ENCODE assay signal across 8 mouse cellular contexts in genomic region chr6:138421931-138422531, GRCm38 (mm10).
DNase-seq lines count a peak whose midpoint lies in the region; ATAC-seq and TF ChIP-seq lines count a peak whose summit lies in the region.

No protein-coding gene starts in this region.

- H3K4me1 ChIP-seq in heart, embryonic 11.5 days (ENCODE audit: control insufficient read depth, insufficient read depth, low read length): peaks cover 13% of the 10 kb centered on the region
- H3K4me1 ChIP-seq in forebrain, embryonic 15.5 days: peaks cover 73% of the 10 kb centered on the region
- H3K4me1 ChIP-seq in liver, postnatal 0 days (ENCODE audit: insufficient read depth): no peaks in the 10 kb centered on the region

- no peaks in the 10 kb centered on the region for H3K9me3 ChIP-seq in heart, embryonic 11.5 days (replicated peaks; ENCODE audit: control insufficient read depth, low read length)
- no peaks in the 10 kb centered on the region for H3K9me3 ChIP-seq in forebrain, embryonic 15.5 days
- no peaks in the 10 kb centered on the region for H3K9me3 ChIP-seq in liver, postnatal 0 days (ENCODE audit: low read length)

- no peak for TF ChIP-seq EP300 in liver, postnatal 0 days (IDR thresholded peaks at IDR 0.05; ENCODE audit: low read depth)

- DNase-seq in heart, postnatal 14 days: no peak
- DNase-seq in ES-CJ7 (ENCODE audit: low read depth, low spot score): peak; percentile 23
- no peak for DNase-seq in liver, postnatal 0 days
- no peak for DNase-seq in thymus, postnatal 10 days (ENCODE audit: low spot score in 2 of 2)
- DNase-seq in frontal cortex, postnatal 25 days (ENCODE audit: low spot score in 2 of 2): no peak
- DNase-seq in testis, postnatal 14 days (ENCODE audit: low spot score): no peak

- WGBS in heart, embryonic 11.5 days (ENCODE audit: insufficient replicate concordance): 2% methylated on average over 24 of the region's 24 CpGs
- under 1% methylated on average over 24 of the region's 24 CpGs for WGBS in forebrain, embryonic 15.5 days
- 2% methylated on average over 24 of the region's 24 CpGs for WGBS in liver, postnatal 0 days (ENCODE audit: insufficient replicate concordance)

- TF ChIP-seq CTCF in liver, postnatal 0 days (IDR thresholded peaks at IDR 0.05; ENCODE audit: low read depth): no peak

- no peak overlapping the region for H3K27ac ChIP-seq in heart, embryonic 11.5 days (ENCODE audit: low read depth, low read length)
- peak overlapping the region; percentile 96 for H3K27ac ChIP-seq in forebrain, embryonic 15.5 days (replicated peaks)
- H3K27ac ChIP-seq in liver, postnatal 0 days (ENCODE audit: low read depth): no peak overlapping the region

- H3K36me3 ChIP-seq in heart, embryonic 11.5 days (ENCODE audit: control insufficient read depth, insufficient read depth, low read length): no peaks in the 10 kb centered on the region
- H3K36me3 ChIP-seq in forebrain, embryonic 15.5 days: no peaks in the 10 kb centered on the region
- H3K36me3 ChIP-seq in liver, postnatal 0 days (replicated peaks; ENCODE audit: insufficient read depth, low read length): no peaks in the 10 kb centered on the region

- peak overlapping the region; percentile 35 for H3K4me3 ChIP-seq in heart, embryonic 11.5 days (ENCODE audit: low read depth, low read length)
- peak overlapping the region; percentile 52 for H3K4me3 ChIP-seq in forebrain, embryonic 15.5 days
- H3K4me3 ChIP-seq in liver, postnatal 0 days (ENCODE audit: low read depth, low read length): peak overlapping the region; percentile 25

- H3K4me2 ChIP-seq in heart, embryonic 11.5 days: peak overlapping the region; percentile 84
- peak overlapping the region; percentile 72 for H3K4me2 ChIP-seq in forebrain, embryonic 15.5 days (replicated peaks)
- peak overlapping the region; percentile 58 for H3K4me2 ChIP-seq in liver, postnatal 0 days (ENCODE audit: low read depth, low read length)

- intact Hi-C loops in heart, postnatal 14 days (cut with DNase I): no loop called here

- 0 out of 2 replicates have a peak, but pooled peaks have one; percentile 36 for ATAC-seq in heart, embryonic 11.5 days (replicated peaks; ENCODE audit: insufficient number of reproducible peaks, low FRiP score, low TSS enrichment)
- no peak for ATAC-seq in forebrain, embryonic 15.5 days (replicated peaks)
- ATAC-seq in liver, postnatal 0 days: no peak

- H3K27me3 ChIP-seq in heart, embryonic 11.5 days (ENCODE audit: control insufficient read depth, insufficient read depth, low read length): peaks cover 3% of the 10 kb centered on the region; the same call in 1 of the 2 replicates
- no peaks in the 10 kb centered on the region for H3K27me3 ChIP-seq in forebrain, embryonic 15.5 days
- H3K27me3 ChIP-seq in liver, postnatal 0 days (ENCODE audit: insufficient read depth, low read length): peaks cover 16% of the 10 kb centered on the region; the same call in 1 of the 2 replicates

- H3K9ac ChIP-seq in heart, embryonic 11.5 days (ENCODE audit: low read depth, low read length): no peak overlapping the region
- H3K9ac ChIP-seq in forebrain, embryonic 15.5 days (replicated peaks): peak overlapping the region; percentile 69
- no peak overlapping the region for H3K9ac ChIP-seq in liver, postnatal 0 days (replicated peaks)
